Mouse (Mus musculus) C2C12 (cell line): ENCODE data around the gene Myo19.
A peak's percentile ranks its signal among the peaks of the same experiment; 100 is the strongest.

Source experiments
- CEBPB ChIP-seq: IDR thresholded peaks from one replicate; pipeline ENCODE4 v1.6.1; 2011; ENCODE audit warnings: low read depth, mild to moderate bottlenecking, control low read depth, moderate library complexity
- CTCF ChIP-seq: IDR thresholded peaks from one replicate; pipeline ENCODE4 v1.5.1; 2011; ENCODE audit not compliant: control insufficient read depth, insufficient read depth, insufficient read length
- FOSL1 ChIP-seq: IDR thresholded peaks from one replicate; pipeline ENCODE4 v1.8.0; 2011; ENCODE audit warnings: mild to moderate bottlenecking, low read length; ENCODE audit not compliant: poor library complexity, insufficient read depth, severe bottlenecking
- MAX ChIP-seq: IDR thresholded peaks from one replicate; pipeline ENCODE4 v1.6.1; 2011; ENCODE audit warnings: mild to moderate bottlenecking, control low read depth
- MYOD1 ChIP-seq: IDR thresholded peaks from one replicate; pipeline ENCODE4 v1.6.1; 2011; ENCODE audit warnings: low read depth; ENCODE audit not compliant: control insufficient read depth, insufficient read length
- MYOG ChIP-seq: IDR thresholded peaks from one replicate; pipeline ENCODE4 v1.6.1; 2011; ENCODE audit not compliant: control insufficient read depth, insufficient read length; ENCODE audit errors: extremely low read depth
- USF1 ChIP-seq: IDR thresholded peaks from one replicate; pipeline ENCODE4 v1.6.1; 2011; ENCODE audit warnings: low read depth, mild to moderate bottlenecking, control low read depth, moderate library complexity

DNA sequence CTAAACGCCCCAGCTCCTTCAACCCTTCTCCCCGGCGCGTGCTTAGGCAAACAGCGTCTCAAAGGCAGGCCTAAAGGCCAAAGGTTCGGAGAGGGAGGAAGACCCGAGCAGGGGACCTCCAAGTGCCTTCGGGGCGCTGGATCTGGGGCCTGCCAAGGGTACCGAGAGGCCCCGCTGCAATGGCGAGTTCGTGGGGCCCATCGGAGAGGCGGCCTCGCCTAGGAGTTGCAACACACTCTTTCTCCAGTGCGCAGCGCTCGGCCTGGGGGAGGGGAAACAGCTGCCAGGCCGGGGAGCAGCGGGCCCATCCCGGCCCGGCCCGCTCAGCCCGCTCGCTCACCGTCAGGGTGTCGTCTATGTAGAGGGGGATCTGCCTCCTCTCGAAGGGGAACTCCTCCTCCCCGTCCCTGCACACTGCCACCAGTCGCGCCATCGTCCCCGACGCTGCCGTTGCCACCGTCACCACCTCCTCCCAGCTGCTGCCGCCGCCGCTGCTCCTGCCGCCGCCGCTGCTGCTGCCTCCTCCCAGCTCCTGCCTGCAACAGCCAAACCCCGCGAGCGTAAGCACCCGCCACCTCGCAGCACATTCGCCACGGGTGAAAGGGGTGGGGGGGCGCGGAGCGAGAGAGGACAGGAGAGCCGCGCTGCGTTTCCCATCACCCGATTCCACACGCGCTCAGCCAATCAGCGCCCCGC, 10.3 kb upstream of the Myo19 start:
- TF ChIP-seq MAX (peak; percentile 20), CTCF (no peak), USF1 (no peak), MYOD1 (no peak), CEBPB (peak; percentile 71), MYOG (no peak), FOSL1 (no peak)
